In genomic region chr8:83377231-83377630, GRCm38 (mm10) we compare ENCODE assay signal across 46 mouse cellular contexts. TPM values are rescaled to one million over a fixed set of nuclear protein-coding genes. Genes with fewer than 3 reads are reported as not detected.
"Had no signal": no experiment of that assay in that cellular context is flagged by ENCODE, and none has a peak within 500 bp of the region (broad histone marks: within the 10 kb centered on the region; RNA-seq: fewer than 3 reads in every experiment).

No protein-coding gene starts in this region.

- H3K4me1 ChIP-seq: limb, embryonic 10.5 days; limb, embryonic 12.5 days; limb, embryonic 13.5 days; limb, embryonic 15.5 days; liver, embryonic 12.5 days; liver, embryonic 13.5 days; lung, embryonic 15.5 days; midbrain, embryonic 10.5 days; midbrain, embryonic 12.5 days; midbrain, embryonic 13.5 days; midbrain, embryonic 15.5 days; neural tube, embryonic 12.5 days had no signal

- H3K9me3 ChIP-seq: limb, embryonic 10.5 days; limb, embryonic 12.5 days; limb, embryonic 13.5 days; limb, embryonic 15.5 days; liver, embryonic 12.5 days; liver, embryonic 13.5 days; liver, embryonic 15.5 days; lung, embryonic 15.5 days; midbrain, embryonic 10.5 days; midbrain, embryonic 12.5 days; midbrain, embryonic 13.5 days; midbrain, embryonic 15.5 days; neural tube, embryonic 12.5 days had no signal

- H3K27me3 ChIP-seq: limb, embryonic 12.5 days; limb, embryonic 13.5 days; limb, embryonic 15.5 days; liver, embryonic 13.5 days; liver, embryonic 15.5 days; lung, embryonic 15.5 days; midbrain, embryonic 12.5 days; midbrain, embryonic 13.5 days; midbrain, embryonic 15.5 days; neural tube, embryonic 12.5 days had no signal

- ATAC-seq: liver, embryonic 12.5 days; liver, postnatal 0 days; lung, postnatal 0 days; midbrain, embryonic 13.5 days; midbrain, embryonic 15.5 days; midbrain, embryonic 16.5 days had no signal

- H3K4me3 ChIP-seq: limb, embryonic 10.5 days; limb, embryonic 12.5 days; limb, embryonic 13.5 days; limb, embryonic 15.5 days; liver, embryonic 12.5 days; liver, embryonic 13.5 days; liver, embryonic 15.5 days; lung, embryonic 15.5 days; megakaryocyte, embryonic 14.5 days; midbrain, embryonic 10.5 days; midbrain, embryonic 12.5 days; midbrain, embryonic 13.5 days; midbrain, embryonic 15.5 days; myocyte; neural tube, embryonic 12.5 days had no signal

- H3K27ac ChIP-seq: limb, embryonic 10.5 days; limb, embryonic 12.5 days; limb, embryonic 13.5 days; limb, embryonic 15.5 days; liver, embryonic 12.5 days; liver, embryonic 13.5 days; liver, embryonic 14.5 days; liver, embryonic 15.5 days; lung, embryonic 15.5 days; macrophage; midbrain, embryonic 10.5 days; midbrain, embryonic 12.5 days; midbrain, embryonic 13.5 days; midbrain, embryonic 15.5 days; neural tube, embryonic 12.5 days had no signal

- DNase-seq: left cerebral cortex, postnatal 4 days; liver; liver, embryonic 13.5 days; liver, postnatal 0 days; lung, adult 18-20 months; lung, adult 2 months; lung, embryonic 14.5 days; lung, postnatal 10 days; lung, postnatal 14 days; lung, postnatal 36 days; lung, postnatal 4 days had no signal

- H3K4me2 ChIP-seq: limb, embryonic 12.5 days; limb, embryonic 13.5 days; limb, embryonic 15.5 days; liver, embryonic 11.5 days; liver, embryonic 12.5 days; liver, embryonic 13.5 days; liver, embryonic 15.5 days; lung, embryonic 14.5 days; lung, embryonic 15.5 days; midbrain, embryonic 11.5 days; midbrain, embryonic 12.5 days; midbrain, embryonic 13.5 days; midbrain, embryonic 15.5 days; neural tube, embryonic 12.5 days had no signal

- H3K9ac ChIP-seq: limb, embryonic 12.5 days; limb, embryonic 13.5 days; limb, embryonic 15.5 days; liver, embryonic 12.5 days; liver, embryonic 13.5 days; liver, embryonic 14.5 days; liver, embryonic 15.5 days; liver, postnatal 0 days; lung, embryonic 14.5 days; lung, embryonic 15.5 days; midbrain, embryonic 12.5 days; midbrain, embryonic 13.5 days; midbrain, embryonic 15.5 days; neural tube, embryonic 12.5 days had no signal

- H3K36me3 ChIP-seq: limb, embryonic 10.5 days; limb, embryonic 12.5 days; limb, embryonic 13.5 days; limb, embryonic 15.5 days; liver, embryonic 12.5 days; liver, embryonic 13.5 days; liver, embryonic 15.5 days; lung, embryonic 15.5 days; midbrain, embryonic 10.5 days; midbrain, embryonic 12.5 days; midbrain, embryonic 13.5 days; midbrain, embryonic 15.5 days; neural tube, embryonic 12.5 days had no signal

RNA-seq across cellular contexts. Expression of gene Clgn, which starts 12.4 kb away (rescaled TPM):
- total RNA-seq: liver, adult 2 months; megakaryocyte, adult 5-6 weeks; monocyte, adult 5-6 weeks had no signal
- polyA plus RNA-seq: liver, adult 2 months; lung, adult 2 months; macrophage; myocyte had no signal

RNA-seq across cellular contexts. Expression of gene Mgat4d, which starts 29.0 kb away (rescaled TPM):
- total RNA-seq: left cerebral cortex, postnatal 10 days; left cerebral cortex, postnatal 14 days; left cerebral cortex, postnatal 25 days; left cerebral cortex, postnatal 36 days; left cerebral cortex, postnatal 4 days; liver, adult 2 months; megakaryocyte progenitor cell, adult 5-6 weeks; megakaryocyte, adult 5-6 weeks; megakaryocyte-erythroid progenitor cell, adult 5-6 weeks; midbrain, postnatal 0 days; monocyte, adult 5-6 weeks had no signal
- polyA plus RNA-seq: limb, embryonic 10.5 days; limb, embryonic 11.5 days; limb, embryonic 12.5 days; limb, embryonic 13.5 days; limb, embryonic 14.5 days; limb, embryonic 15.5 days; liver, adult 2 months; liver, embryonic 11.5 days; liver, embryonic 12.5 days; liver, embryonic 13.5 days; liver, embryonic 14.5 days; liver, embryonic 15.5 days; liver, embryonic 16.5 days; liver, postnatal 0 days; lung, adult 2 months; lung, embryonic 14.5 days; lung, embryonic 15.5 days; lung, embryonic 16.5 days; lung, postnatal 0 days; macrophage; midbrain, embryonic 10.5 days; midbrain, embryonic 11.5 days; midbrain, embryonic 12.5 days; midbrain, embryonic 13.5 days; midbrain, embryonic 15.5 days; midbrain, embryonic 16.5 days; midbrain, postnatal 0 days; myocyte; neural tube, embryonic 11.5 days; neural tube, embryonic 12.5 days had no signal
